Mouse (Mus musculus) kidney, embryonic 14.5 days (tissue): Measurements from ENCODE around the gene Olfr976. TPM values are rescaled to one million over a fixed set of nuclear protein-coding genes. Genes with fewer than 3 reads are reported as not detected.

Source experiments
- ATAC-seq: fragments of 200-750 bp; cut with Nextera tagmentation; 2 replicates; pipeline ENCODE4 v1.8.0; 2017; ENCODE audit warnings: moderate number of reproducible peaks, mild to moderate bottlenecking, moderate TSS enrichment, moderate library complexity; ENCODE audit not compliant: low FRiP score, low TSS enrichment
- H3K27ac ChIP-seq: fragments of 300-500 bp; sonication (generic); 2 replicates; pipeline ENCODE4 v1.5.1; 2014; ENCODE audit warnings: low read depth, mild to moderate bottlenecking, low read length, moderate library complexity, mixed read lengths
- H3K27me3 ChIP-seq: fragments of 300-500 bp; sonication (generic); 2 replicates; pipeline ENCODE4 v1.6.1; 2014; ENCODE audit warnings: mild to moderate bottlenecking, low read length; ENCODE audit not compliant: control insufficient read depth, insufficient read depth
- H3K36me3 ChIP-seq: fragments of 300-500 bp; sonication (generic); 2 replicates; pipeline ENCODE4 v1.6.1; 2014; ENCODE audit warnings: low read length, mixed read lengths; ENCODE audit not compliant: control insufficient read depth, insufficient read depth
- H3K4me1 ChIP-seq: fragments of 300-500 bp; sonication (generic); 2 replicates; pipeline ENCODE4 v1.6.1; 2014; ENCODE audit warnings: low read length, mixed read lengths; ENCODE audit not compliant: control insufficient read depth, insufficient read depth
- H3K4me2 ChIP-seq: fragments of 300-500 bp; sonication (generic); replicated peaks from 2 replicates; pipeline ENCODE4 v1.6.1; 2014; ENCODE audit warnings: low read depth, mild to moderate bottlenecking, low read length
- H3K4me3 ChIP-seq: fragments of 300-500 bp; sonication (generic); 2 replicates; pipeline ENCODE4 v1.5.1; 2014; ENCODE audit warnings: mild to moderate bottlenecking, low read length
- H3K9ac ChIP-seq: fragments of 300-500 bp; sonication (generic); 2 replicates; pipeline ENCODE4 v1.6.1; 2014; ENCODE audit warnings: low read depth, mild to moderate bottlenecking, low read length, moderate library complexity
- H3K9me3 ChIP-seq: fragments of 300-500 bp; sonication (generic); 2 replicates; pipeline ENCODE4 v1.6.1; 2016; ENCODE audit warnings: low read length; ENCODE audit not compliant: control insufficient read depth
- WGBS: fragments of 180-500 bp; shearing (Covaris S2); extraction: QIAGEN DNeasy Blood & Tissue Kit; methylation state at CpG from one replicate; pipeline ENCODE4 v1.1.7; 2014; 5-methylcytosine and 5-hydroxymethylcytosine counted together
- polyA plus RNA-seq: library from polyadenylated mRNA; unstranded; fragments of >200 nt; fragmentation: Nextera tagmentation; extraction: Ambion mirVana; gene quantifications from 2 replicates; pipeline ENCODE4 v1.2.1, GENCODE M21; 2014

The Olfr976 gene
- polyA plus RNA-seq, 1 experiment from 2014 or later: not detected

- H3K4me3 ChIP-seq: no peak overlapping the region
- H3K27me3 ChIP-seq: no peaks in the 10 kb centered on the region
- no peak overlapping the region for H3K27ac ChIP-seq
- H3K4me1 ChIP-seq: no peaks in the 10 kb centered on the region
- ATAC-seq: no peak
- no peaks in the 10 kb centered on the region for H3K9me3 ChIP-seq
- H3K9ac ChIP-seq: no peak overlapping the region
- H3K4me2 ChIP-seq: no peak overlapping the region
- no peaks in the 10 kb centered on the region for H3K36me3 ChIP-seq
- 86% methylated on average over 3 of the region's 3 CpGs for WGBS
Observed at GRCm38 (mm10) chr9:39909939-39910338, 51.0 kb downstream of the Olfr976 start.

GRCm38 (mm10) chr9:39907036-39907435, 53.9 kb downstream of the Olfr976 start, which contains the start of gene Olfr229:
TSS of gene Olfr229 (plus strand) at chr9:39907336.
- Histone ChIP-seq H3K4me1 (no peaks in the 10 kb centered on the region), H3K36me3 (no peaks in the 10 kb centered on the region), H3K4me3 (no peak within 1 kb of the TSS), H3K27me3 (no peaks in the 10 kb centered on the region), H3K4me2 (no peak within 1 kb of the TSS), H3K9me3 (no peaks in the 10 kb centered on the region), H3K9ac (no peak within 1 kb of the TSS), H3K27ac (no peak within 1 kb of the TSS)
- ATAC-seq: no peak
- WGBS: 68% methylated on average over 2 of the region's 2 CpGs

GRCm38 (mm10) chr9:39905106-39905505, 55.8 kb downstream of the Olfr976 start:
- H3K4me2 ChIP-seq: no peak overlapping the region
- no peaks in the 10 kb centered on the region for H3K4me1 ChIP-seq
- no peak overlapping the region for H3K4me3 ChIP-seq
- no peaks in the 10 kb centered on the region for H3K36me3 ChIP-seq
- H3K9me3 ChIP-seq: no peaks in the 10 kb centered on the region
- 85% methylated on average over 6 of the region's 6 CpGs for WGBS
- no peak for ATAC-seq
- H3K27me3 ChIP-seq: no peaks in the 10 kb centered on the region
- no peak overlapping the region for H3K27ac ChIP-seq
- no peak overlapping the region for H3K9ac ChIP-seq

Other genes with a start within 250 kb of the Olfr976 start
- not detected in 2 replicates for gene Olfr965, start 249.8 kb downstream of the Olfr976 start, polyA plus RNA-seq
- gene Olfr150, start 230.2 kb downstream of the Olfr976 start, polyA plus RNA-seq: not detected in 2 replicates
- gene Olfr967, start 214.9 kb downstream of the Olfr976 start, polyA plus RNA-seq: not detected in 2 replicates
- gene Olfr968, start 177.9 kb downstream of the Olfr976 start, polyA plus RNA-seq: not detected in 2 replicates
- gene Olfr969, start 170.2 kb downstream of the Olfr976 start, polyA plus RNA-seq: not detected in 2 replicates
- gene Olfr970, start 152.3 kb downstream of the Olfr976 start, polyA plus RNA-seq: not detected in 2 replicates
- not detected in 2 replicates for gene Olfr971, start 124.3 kb downstream of the Olfr976 start, polyA plus RNA-seq
- not detected in 2 replicates for gene Olfr972, start 94.7 kb downstream of the Olfr976 start, polyA plus RNA-seq
- not detected in 2 replicates for gene Olfr229, start 53.8 kb downstream of the Olfr976 start, polyA plus RNA-seq
- not detected in 2 replicates for gene Olfr974, start 23.6 kb downstream of the Olfr976 start, polyA plus RNA-seq
- 0.07 TPM in 1 of 2 replicates, not detected in the other for gene Olfr975, start 9.1 kb downstream of the Olfr976 start, polyA plus RNA-seq
- not detected in 2 replicates for gene Olfr978, start 31.0 kb upstream of the Olfr976 start, polyA plus RNA-seq
- gene Olfr979, start 42.3 kb upstream of the Olfr976 start, polyA plus RNA-seq: not detected in 2 replicates
- not detected in 2 replicates for gene Olfr980, start 48.4 kb upstream of the Olfr976 start, polyA plus RNA-seq
- not detected in 2 replicates for gene Olfr981, start 60.3 kb upstream of the Olfr976 start, polyA plus RNA-seq
- not detected in 2 replicates for gene Olfr982, start 112.7 kb upstream of the Olfr976 start, polyA plus RNA-seq
- not detected in 2 replicates for gene Olfr983, start 132.5 kb upstream of the Olfr976 start, polyA plus RNA-seq
- gene Olfr984, start 153.1 kb upstream of the Olfr976 start, polyA plus RNA-seq: not detected in 2 replicates
- not detected in 2 replicates for gene Olfr985, start 169.1 kb upstream of the Olfr976 start, polyA plus RNA-seq
- not detected in 2 replicates for gene Tmem225, start 187.0 kb upstream of the Olfr976 start, polyA plus RNA-seq
- not detected in 2 replicates for gene Olfr986, start 219.8 kb upstream of the Olfr976 start, polyA plus RNA-seq
- 7.2 and 8.5 TPM in 2 replicates for gene Zfp202, start 231.2 kb upstream of the Olfr976 start, polyA plus RNA-seq